Mouse (Mus musculus) adrenal gland, postnatal 36 days (tissue): ENCODE results near the gene Kantr. TPM values are rescaled to one million over a fixed set of nuclear protein-coding genes. Genes with fewer than 3 reads are reported as not detected.

Experiments used
- DNase-seq, 2 experiments: peaks; one replicate each; pipeline ENCODE4 v3.0.0; 2021; ENCODE audit warnings: mixed read lengths in 1 of 2
- total RNA-seq, 2 experiments: library from RNA; stranded (reverse); gene quantifications; 2 replicates each; pipeline ENCODE4 v1.2.3; 2021

Gene Kantr
- total RNA-seq, 2 experiments from 2014 or later: 8.7 to 9.8 TPM

DNA sequence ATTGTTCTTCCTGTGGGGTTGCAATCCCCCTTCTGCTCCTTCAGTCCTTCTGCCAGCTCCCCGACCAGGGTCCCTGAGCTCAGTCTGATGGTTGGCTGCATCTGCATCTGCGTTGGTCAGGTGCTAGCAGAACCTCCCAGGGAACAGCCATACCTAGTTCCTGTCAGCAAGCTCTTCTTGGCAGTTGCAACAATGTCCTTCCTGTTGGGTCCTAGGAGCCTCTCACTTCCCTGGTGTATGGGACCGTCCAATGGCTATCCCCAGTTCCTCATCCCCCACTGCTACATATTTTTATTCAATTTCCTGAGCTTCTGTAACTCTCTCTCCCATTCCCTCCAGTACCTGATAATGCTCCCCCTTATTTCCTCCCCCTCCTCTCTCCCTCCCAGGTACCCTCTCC is 42.5 kb downstream of the Kantr start:
- no peak for DNase-seq

- DNase-seq: no peak
Measured at GRCm38 (mm10) chrX:152279384-152279783, 47.9 kb downstream of the Kantr start.

GRCm38 (mm10) chrX:152271189-152271588 is 56.1 kb downstream of the Kantr start:
- no peak for DNase-seq

Other genes starting within 250 kb of the Kantr start
- gene Iqsec2, start 183.2 kb downstream of the Kantr start, total RNA-seq: 10 to 100 TPM; 26.6 to 35.4 TPM
- 10 to 100 TPM; 69.9 to 87.3 TPM for gene Kdm5c, start 94.5 kb downstream of the Kantr start, total RNA-seq
- 10 to 100 TPM; 43.3 to 53.9 TPM for gene Tspyl2, start 14.9 kb upstream of the Kantr start, total RNA-seq
- 1 to 10 TPM; 2.0 TPM for gene Gpr173, start 41.2 kb upstream of the Kantr start, total RNA-seq
- gene Cldn34a, start 235.8 kb upstream of the Kantr start, total RNA-seq: not detected